Mouse (Mus musculus) small intestine, adult 2 months (tissue): ENCODE data around the gene Dse. TPM values are rescaled to one million over a fixed set of nuclear protein-coding genes. Genes with fewer than 3 reads are reported as not detected.
A peak's percentile ranks its signal among the peaks of the same experiment; 100 is the strongest.

Experiments used
- H3K27ac ChIP-seq: fragments of 200-500 bp; 2 replicates; pipeline ENCODE4 v1.5.1; 2012; ENCODE audit warnings: low read depth, low read length, control low read depth, inconsistent platforms; ENCODE audit not compliant: insufficient read depth
- H3K27me3 ChIP-seq: fragments of 200-500 bp; 2 replicates; pipeline ENCODE4 v1.6.1; 2012; ENCODE audit warnings: mild to moderate bottlenecking, moderate library complexity, low read length, inconsistent platforms; ENCODE audit not compliant: control insufficient read depth, insufficient read depth
- H3K36me3 ChIP-seq: fragments of 200-500 bp; 2 replicates; pipeline ENCODE4 v1.6.1; 2012; ENCODE audit warnings: mild to moderate bottlenecking, low read length, control low read depth, inconsistent platforms; ENCODE audit not compliant: control insufficient read depth, insufficient read depth
- H3K4me1 ChIP-seq: fragments of 200-500 bp; 2 replicates; pipeline ENCODE4 v1.6.1; 2012; ENCODE audit warnings: low read length, inconsistent platforms, mixed read lengths; ENCODE audit not compliant: control insufficient read depth, insufficient read depth, insufficient read length
- H3K4me3 ChIP-seq: fragments of 200-500 bp; 2 replicates; pipeline ENCODE4 v1.5.1; 2012; ENCODE audit warnings: low read depth, mild to moderate bottlenecking, control low read depth, inconsistent platforms, low read length, moderate library complexity
- CTCF ChIP-seq: fragments of 200-500 bp; IDR thresholded peaks from 2 replicates; pipeline ENCODE4 v1.5.1; 2012; ENCODE audit warnings: low read depth, mild to moderate bottlenecking, control low read depth, inconsistent platforms, low read length, moderate library complexity, mixed read lengths; ENCODE audit not compliant: insufficient replicate concordance, insufficient read length; ENCODE audit errors: extremely low read depth
- POLR2A ChIP-seq: fragments of 200-500 bp; IDR thresholded peaks from 2 replicates; pipeline ENCODE4 v1.6.1; 2012; ENCODE audit warnings: low read depth, mild to moderate bottlenecking, control low read depth, inconsistent platforms, low read length, moderate library complexity
- WGBS: fragments of 180-500 bp; shearing (Covaris S2); methylation state at CpG from one replicate; pipeline ENCODE4 v1.1.7; 2018; 5-methylcytosine and 5-hydroxymethylcytosine counted together
- polyA plus RNA-seq: library from polyadenylated mRNA; depleted of rRNA; stranded (reverse); fragments of >200 nt; gene quantifications from 2 replicates; pipeline ENCODE4 v1.2.3, GENCODE M21; 2012

The Dse gene
- polyA plus RNA-seq, 1 experiment: 3.2 TPM

- 49% methylated on average over 6 of the region's 6 CpGs for WGBS
- Histone ChIP-seq H3K4me1 (no peaks in the 10 kb centered on the region), H3K27me3 (no peaks in the 10 kb centered on the region), H3K4me3 (no peak overlapping the region), H3K27ac (no peak overlapping the region), H3K36me3 (no peaks in the 10 kb centered on the region)
- TF ChIP-seq CTCF: no peak
- no peak for TF ChIP-seq POLR2A
Measured at GRCm38 (mm10) chr10:34136432-34136831, 71.1 kb downstream of the Dse start.

GRCm38 (mm10) chr10:34131356-34131755, 76.2 kb downstream of the Dse start:
- WGBS: 64% methylated on average over 2 of the region's 2 CpGs
- Histone ChIP-seq H3K36me3 (no peaks in the 10 kb centered on the region), H3K27ac (no peak overlapping the region), H3K4me3 (no peak overlapping the region), H3K27me3 (no peaks in the 10 kb centered on the region), H3K4me1 (peaks cover 6% of the 10 kb centered on the region; the same call in 1 of the 2 replicates)
- TF ChIP-seq POLR2A (no peak), CTCF (no peak)

DNA sequence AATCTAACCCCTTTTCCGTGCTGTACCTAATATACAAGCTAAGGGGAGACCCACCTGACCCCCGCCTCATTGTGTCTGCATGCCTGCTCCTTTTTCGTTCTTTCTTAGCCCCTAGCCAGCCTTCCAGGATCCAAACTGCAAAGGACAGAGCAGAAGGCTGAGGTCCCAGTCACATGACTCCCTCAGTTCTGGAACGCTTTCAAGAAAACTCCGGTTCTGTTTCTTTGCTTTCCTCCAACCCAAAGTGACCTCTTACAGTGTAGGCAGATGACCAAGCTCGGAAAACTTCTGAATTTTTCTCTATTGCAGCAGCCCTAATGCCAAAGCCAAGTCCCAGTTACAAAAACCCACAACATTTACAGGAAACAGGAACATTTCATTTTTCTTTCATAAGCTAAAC, 79.1 kb downstream of the Dse start:
- H3K27me3 ChIP-seq: no peaks in the 10 kb centered on the region
- TF ChIP-seq CTCF (no peak), POLR2A (no peak)
- no peak overlapping the region for H3K4me3 ChIP-seq
- 72% methylated on average over 6 of the region's 6 CpGs for WGBS
- H3K4me1 ChIP-seq: peaks cover 6% of the 10 kb centered on the region; the same call in 1 of the 2 replicates
- H3K27ac ChIP-seq: peak overlapping the region; percentile 33; the same call in 1 of the 2 replicates
- H3K36me3 ChIP-seq: no peaks in the 10 kb centered on the region

GRCm38 (mm10) chr10:34127392-34128378, 79.8 kb downstream of the Dse start, which contains the start of gene Calhm6:
Gene Calhm6 (minus strand): TSS chr10:34127984.
- 10% methylated on average over 44 of the region's 44 CpGs for WGBS
- peak within 1 kb of the TSS; percentile 67 for H3K4me3 ChIP-seq
- H3K4me1 ChIP-seq: peaks cover 6% of the 10 kb centered on the region; the same call in 1 of the 2 replicates
- H3K27ac ChIP-seq: peak within 1 kb of the TSS; percentile 48
- no peak for TF ChIP-seq CTCF
- TF ChIP-seq POLR2A: no peak
- H3K36me3 ChIP-seq: no peaks in the 10 kb centered on the region
- H3K27me3 ChIP-seq: no peaks in the 10 kb centered on the region

DNA sequence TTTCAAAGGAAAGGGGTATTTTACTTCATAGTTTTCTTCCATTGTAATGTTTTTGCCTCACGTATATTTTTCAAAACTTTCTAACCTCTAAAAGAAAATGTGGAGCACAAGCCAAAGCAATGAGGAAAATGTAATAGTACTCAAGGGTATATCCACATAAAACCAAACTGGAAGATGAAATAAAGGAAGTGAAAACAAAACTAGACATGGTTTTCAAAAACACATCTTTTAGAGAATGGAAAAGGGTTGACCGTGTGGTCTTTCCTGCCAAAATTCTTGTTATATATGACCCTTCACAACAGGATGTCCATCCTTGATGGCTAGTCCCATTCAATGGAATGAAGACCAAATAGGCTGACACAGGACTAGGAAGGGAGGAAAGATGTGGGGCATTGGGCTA, 89.1 kb downstream of the Dse start:
- TF ChIP-seq POLR2A: no peak
- TF ChIP-seq CTCF: no peak
- Histone ChIP-seq H3K36me3 (no peaks in the 10 kb centered on the region), H3K4me3 (no peak overlapping the region), H3K27ac (no peak overlapping the region), H3K27me3 (no peaks in the 10 kb centered on the region), H3K4me1 (no peaks in the 10 kb centered on the region)
- 88% methylated on average over 2 of the region's 2 CpGs for WGBS

GRCm38 (mm10) chr10:34117770-34118169, 89.7 kb downstream of the Dse start:
- Histone ChIP-seq H3K36me3 (no peaks in the 10 kb centered on the region), H3K4me1 (no peaks in the 10 kb centered on the region), H3K27ac (no peak overlapping the region), H3K4me3 (no peak overlapping the region), H3K27me3 (no peaks in the 10 kb centered on the region)
- no peak for TF ChIP-seq CTCF
- no peak for TF ChIP-seq POLR2A

DNA sequence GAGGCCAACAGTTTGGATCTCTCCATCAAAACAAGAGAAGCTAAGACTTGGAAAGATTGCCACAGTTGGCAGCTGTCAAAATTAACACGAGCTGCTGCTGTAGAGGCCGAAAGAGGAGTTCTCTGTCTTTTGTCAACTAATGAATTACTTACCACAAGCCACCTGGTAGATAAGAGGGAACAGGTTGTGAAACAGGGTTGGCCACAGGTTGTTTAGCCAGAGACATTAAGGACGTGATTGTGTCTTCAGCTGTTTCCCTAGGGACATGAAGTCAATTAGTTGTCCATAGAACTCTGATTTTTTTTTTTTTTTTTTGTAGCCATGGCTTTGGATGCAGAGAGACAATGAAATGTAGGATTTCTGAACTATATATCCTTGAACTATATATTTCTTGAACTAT, 90.4 kb downstream of the Dse start:
- WGBS: 20% methylated on average over 3 of the region's 3 CpGs
- no peak overlapping the region for H3K27ac ChIP-seq
- H3K36me3 ChIP-seq: no peaks in the 10 kb centered on the region
- H3K27me3 ChIP-seq: no peaks in the 10 kb centered on the region
- TF ChIP-seq CTCF (no peak), POLR2A (no peak)
- H3K4me3 ChIP-seq: no peak overlapping the region
- no peaks in the 10 kb centered on the region for H3K4me1 ChIP-seq
